Mouse (Mus musculus) skeletal muscle tissue, postnatal 0 days (tissue): Measurements from ENCODE around the gene Mcm2. TPM values are rescaled to one million over a fixed set of nuclear protein-coding genes. Genes with fewer than 3 reads are reported as not detected.

Experiments
- polyA plus RNA-seq: library from polyadenylated mRNA; unstranded; fragments of >200 nt; fragmentation: Nextera tagmentation; extraction: Ambion mirVana; gene quantifications from 2 replicates; pipeline ENCODE4 v1.2.1, GENCODE M21; 2015

Mcm2 gene
- 17.0 and 20.8 TPM in 2 replicates for polyA plus RNA-seq

DNA sequence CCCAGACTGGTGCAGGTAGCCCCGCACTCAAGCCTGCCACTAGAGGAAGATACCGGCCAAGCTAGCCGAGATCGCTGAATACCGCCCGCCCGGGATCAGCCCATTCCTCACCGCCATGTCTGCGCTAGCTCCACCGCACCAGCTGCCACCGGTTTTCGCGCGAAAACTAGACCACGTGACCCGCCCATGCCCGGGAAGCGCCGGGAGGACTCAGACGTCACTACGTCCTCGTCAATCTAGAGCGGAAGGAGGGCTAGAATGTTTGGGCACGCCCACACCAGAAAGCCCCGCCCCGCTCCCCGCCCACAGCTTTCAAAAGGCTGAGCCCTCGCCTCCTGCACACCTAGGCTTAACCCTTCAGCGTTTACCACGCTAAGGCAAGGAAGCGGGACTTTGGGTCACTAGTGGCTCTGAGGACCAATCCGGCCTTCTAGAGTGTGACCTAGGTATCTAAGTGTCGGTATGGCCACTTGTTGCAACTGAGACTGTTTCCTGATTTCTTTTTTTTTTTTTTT lies at the start of gene Mcm2:
Mcm2 (minus strand) TSS at position 247 of the 515 bp plus-strand sequence.

DNA sequence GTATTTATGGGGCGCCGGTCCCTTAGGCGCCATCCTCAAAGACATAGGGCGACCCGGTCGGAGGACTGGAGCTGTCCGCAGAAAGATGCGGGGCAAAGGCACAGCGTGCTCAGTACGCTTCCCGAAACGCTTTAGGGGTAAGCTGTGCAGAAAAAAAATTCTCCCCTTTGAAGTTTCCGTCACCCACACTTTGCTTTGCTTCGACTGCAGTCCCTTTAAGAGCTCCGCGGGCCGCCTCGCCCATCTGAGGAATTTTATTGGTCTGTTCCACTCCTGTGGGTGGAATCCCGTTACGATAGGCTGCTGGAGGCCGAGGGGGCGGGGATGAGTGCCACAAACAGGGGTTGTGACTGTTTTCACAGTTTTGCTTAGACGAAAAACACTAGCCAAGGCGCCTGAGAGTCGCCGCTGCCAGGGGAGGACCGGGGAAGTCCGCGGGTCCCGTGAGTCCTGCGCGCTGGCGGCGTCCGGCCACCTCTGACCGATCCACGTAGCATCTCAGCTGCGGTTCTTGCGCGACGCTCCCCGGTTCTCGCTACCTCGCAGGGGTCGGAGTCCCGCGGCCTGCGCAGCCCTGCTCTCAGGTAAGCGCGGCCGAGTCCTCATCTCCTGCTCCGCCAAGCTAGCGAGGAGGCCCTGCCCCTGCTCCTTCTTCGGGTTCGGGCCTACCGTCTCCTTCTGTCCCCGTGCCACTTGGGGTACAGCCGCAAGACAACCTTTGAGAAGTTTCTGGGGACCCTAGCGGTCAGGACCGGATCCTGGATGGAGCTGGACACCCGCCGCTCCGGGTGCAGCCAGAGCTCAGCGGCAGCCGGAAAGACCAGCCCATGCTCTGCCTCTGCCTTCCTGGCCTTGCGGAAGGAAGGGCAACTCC lies 3.6 kb upstream of the Mcm2 start, which contains the start of gene Tpra1:
Tpra1 (plus strand) TSS at position 305 of the 874 bp plus-strand sequence.

DNA sequence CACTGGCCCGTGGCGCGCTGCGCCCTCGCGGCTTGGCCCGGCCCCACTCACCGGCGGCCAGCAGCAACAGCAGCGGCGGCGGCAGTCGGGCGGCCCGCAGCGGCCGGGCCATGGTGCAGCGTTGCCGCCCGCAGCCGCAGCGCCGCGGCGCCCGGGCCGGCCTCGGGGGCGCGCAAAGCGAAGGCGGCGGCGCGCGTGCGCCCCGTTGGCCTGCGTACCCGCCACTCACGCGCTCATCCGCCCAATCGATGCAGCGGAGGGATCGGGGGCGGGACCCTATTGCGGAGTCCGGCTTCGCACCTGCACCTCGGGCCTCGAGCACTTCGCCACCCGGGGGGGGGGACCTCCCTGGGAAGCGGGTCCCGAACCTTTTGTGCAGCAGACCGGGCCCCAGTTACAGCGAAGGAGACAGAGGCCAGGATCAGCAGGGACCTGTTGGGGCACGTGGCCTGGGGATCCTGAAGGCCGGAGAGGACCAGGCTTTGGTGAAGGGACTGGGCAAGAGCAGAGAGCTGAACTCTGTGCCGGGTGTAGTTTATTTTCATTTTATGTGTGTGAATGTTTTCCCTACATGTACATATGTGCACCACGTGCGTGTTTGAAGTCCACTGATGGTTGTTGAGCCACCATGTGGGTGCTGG lies 23.6 kb downstream of the Mcm2 start, which contains the start of gene Podxl2:
Podxl2 (minus strand) TSS at position 177 of the 641 bp plus-strand sequence.

DNA sequence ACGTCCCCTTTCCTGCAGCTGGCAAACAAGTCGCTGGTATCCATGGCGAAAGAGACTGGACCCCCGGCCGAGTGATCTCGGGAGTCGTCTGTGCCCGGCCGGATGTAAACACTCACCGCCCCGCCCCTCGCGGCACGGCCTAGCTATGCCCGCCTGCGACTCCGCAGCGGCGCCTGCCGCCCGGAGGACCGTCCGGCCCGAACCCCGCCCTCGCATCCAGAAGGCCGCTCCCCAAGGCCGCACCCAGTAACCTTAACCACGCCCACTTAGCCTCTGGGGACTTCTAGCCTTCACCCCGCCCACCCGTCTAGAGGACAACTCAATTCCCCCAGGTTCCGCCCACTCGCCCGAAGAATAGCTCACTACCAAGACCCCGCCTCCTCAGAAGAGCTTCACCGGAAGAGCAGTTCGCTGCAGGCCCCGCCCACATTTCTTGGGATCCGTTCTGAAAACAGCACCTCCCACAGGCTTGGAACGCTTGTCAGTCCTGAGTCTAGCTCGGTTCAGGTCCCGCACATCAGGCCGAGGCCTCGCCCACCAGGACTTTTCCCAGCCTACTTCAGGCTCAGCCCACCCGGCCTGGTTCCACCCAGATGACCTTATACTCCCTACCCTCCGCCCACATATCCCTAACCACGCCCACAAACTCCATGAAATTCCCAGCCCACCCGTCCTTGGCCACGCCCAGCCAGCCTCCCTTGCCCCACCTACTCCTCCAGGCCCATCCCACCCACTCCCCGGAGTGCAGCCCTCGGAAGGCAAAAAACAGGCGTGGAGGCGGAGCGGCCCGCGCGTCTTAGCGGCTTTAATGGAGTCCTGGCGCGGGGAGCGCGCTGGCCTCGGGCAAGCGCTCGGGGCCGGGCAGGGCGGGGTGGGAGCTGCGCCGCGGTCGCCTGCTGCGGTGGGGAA lies 56.5 kb downstream of the Mcm2 start, which contains the start of gene Abtb1:
Abtb1 (minus strand) TSS at position 204 of the 909 bp plus-strand sequence.

Other genes starting within 250 kb of the Mcm2 start
- gene Mgll, start 174.4 kb downstream of the Mcm2 start, polyA plus RNA-seq, result 80.0 and 140 TPM in 2 replicates
- 28.1 and 32.9 TPM in 2 replicates for gene Abtb1, start 56.8 kb downstream of the Mcm2 start, polyA plus RNA-seq
- gene Podxl2, start 23.7 kb downstream of the Mcm2 start, polyA plus RNA-seq, result 63.8 and 64.4 TPM in 2 replicates
- gene Tpra1, start 3.5 kb upstream of the Mcm2 start, polyA plus RNA-seq, result 31.1 and 38.2 TPM in 2 replicates